Mouse (Mus musculus) G1E (cell line): Measurements from ENCODE around the gene Ptrh2. TPM values are rescaled to one million over a fixed set of nuclear protein-coding genes. Genes with fewer than 3 reads are reported as not detected.

Experiments used
- ATAC-seq: 2 replicates; pipeline ENCODE4 v1.8.0; 2016; ENCODE audit warnings: mild to moderate bottlenecking; ENCODE audit not compliant: insufficient number of reproducible peaks, poor library complexity, low FRiP score, severe bottlenecking; ENCODE audit errors: extremely low read depth
- DNase-seq: peaks from one replicate; pipeline ENCODE4 v3.0.0; 2012; ENCODE audit warnings: low spot score
- H3K27me3 ChIP-seq: 2 replicates; pipeline ENCODE4 v1.6.1; 2012; ENCODE audit warnings: mild to moderate bottlenecking, low read length, inconsistent platforms; ENCODE audit not compliant: insufficient read depth
- H3K36me3 ChIP-seq: replicated peaks from 2 replicates; pipeline ENCODE3; 2012; ENCODE audit warnings: mild to moderate bottlenecking, inconsistent platforms
- H3K4me1 ChIP-seq: 2 replicates; pipeline ENCODE4 v1.6.1; 2012; ENCODE audit warnings: low read depth, low read length, inconsistent platforms, mixed read lengths; ENCODE audit not compliant: insufficient read depth
- H3K4me3 ChIP-seq: 2 replicates; pipeline ENCODE4 v1.5.1; 2012; ENCODE audit warnings: low read depth, mild to moderate bottlenecking, inconsistent platforms, low read length, moderate library complexity, mixed read lengths
- H3K9me3 ChIP-seq: replicated peaks from 2 replicates; pipeline ENCODE4 v1.6.1; 2012; ENCODE audit warnings: inconsistent platforms
- CTCF ChIP-seq: IDR thresholded peaks from 2 replicates; pipeline ENCODE4 v1.5.1; 2012; ENCODE audit warnings: low read depth, low read length, inconsistent platforms, mixed read lengths
- GATA1 ChIP-seq: IDR thresholded peaks from 2 replicates; pipeline ENCODE4 v1.6.1; 2012; ENCODE audit warnings: borderline replicate concordance, low read length, inconsistent platforms, mixed read lengths
- GATA2 ChIP-seq: IDR thresholded peaks from 2 replicates; pipeline ENCODE4 v1.6.1; 2012; ENCODE audit warnings: low read depth, low read length, inconsistent platforms, borderline replicate concordance
- POLR2AphosphoS5 ChIP-seq: IDR thresholded peaks from 2 replicates; pipeline ENCODE4 v1.6.1; 2012; ENCODE audit warnings: low read depth, low read length, inconsistent platforms; ENCODE audit not compliant: insufficient replicate concordance
- TAL1 ChIP-seq: conservative IDR thresholded peaks from 2 replicates; pipeline ENCODE4 v1.6.1; 2012; ENCODE audit warnings: low read depth, low read length, inconsistent platforms, mixed read lengths
- polyA plus RNA-seq: library from polyadenylated mRNA; stranded (reverse); fragments of >175 nt; gene quantifications from 2 replicates; pipeline ENCODE4 v1.2.3, GENCODE M21; 2012
- total RNA-seq, 2 experiments: library from RNA; stranded (forward) in 1 of 2; stranded (reverse) in 1 of 2; fragments of 200-1000 nt in 1 of 2; fragments of >200 nt in 1 of 2; fragmentation: Nextera tagmentation in 1 of 2; gene quantifications; 2 replicates each; pipeline ENCODE4 v1.2.3; 2014 to 2017

Ptrh2 gene
- 21.8 and 29.6 TPM in 2 replicates for total RNA-seq (2014; fragmentation: Nextera tagmentation)
- total RNA-seq (2017): 41.0 and 44.7 TPM in 2 replicates
- 1.2 and 1.7 TPM in 2 replicates for polyA plus RNA-seq

- peak within 1 kb of the TSS; percentile 84 for H3K4me3 ChIP-seq
- no peaks in the 10 kb centered on the region for H3K9me3 ChIP-seq
- H3K4me1 ChIP-seq: peaks cover 58% of the 10 kb centered on the region
- no peaks in the 10 kb centered on the region for H3K27me3 ChIP-seq
- peak; percentile 85 for ATAC-seq
- DNase-seq: peak; percentile 79
- no peak for TF ChIP-seq GATA2
- TF ChIP-seq CTCF: no peak
- no peak for TF ChIP-seq GATA1
- peaks cover 43% of the 10 kb centered on the region for H3K36me3 ChIP-seq
Measured at GRCm38 (mm10) chr11:86683395-86684125, at the start of gene Ptrh2, which contains the start of gene Vmp1. Ptrh2 (plus strand) TSS chr11:86683985. Vmp1 (minus strand) TSS chr11:86683836.

- no peak overlapping the region for H3K4me3 ChIP-seq
- no peaks in the 10 kb centered on the region for H3K4me1 ChIP-seq
- DNase-seq: no peak
- ATAC-seq: no peak
- peaks cover 59% of the 10 kb centered on the region for H3K36me3 ChIP-seq
- TF ChIP-seq POLR2AphosphoS5: no peak
- TF ChIP-seq GATA2: no peak
- no peak for TF ChIP-seq GATA1
- TF ChIP-seq CTCF: no peak
- no peak for TF ChIP-seq TAL1
- H3K27me3 ChIP-seq: no peaks in the 10 kb centered on the region
- no peaks in the 10 kb centered on the region for H3K9me3 ChIP-seq
Measured at GRCm38 (mm10) chr11:86634396-86634795, 49.4 kb upstream of the Ptrh2 start.

- DNase-seq (no peak), ATAC-seq (no peak)
- Histone ChIP-seq H3K4me1 (no peaks in the 10 kb centered on the region), H3K36me3 (peaks cover 62% of the 10 kb centered on the region), H3K9me3 (no peaks in the 10 kb centered on the region), H3K27me3 (no peaks in the 10 kb centered on the region), H3K4me3 (no peak overlapping the region)
- TF ChIP-seq POLR2AphosphoS5 (no peak), GATA2 (no peak), CTCF (no peak)
Measured at GRCm38 (mm10) chr11:86637697-86638096, 46.1 kb upstream of the Ptrh2 start.

- H3K4me1 ChIP-seq: no peaks in the 10 kb centered on the region
- H3K4me3 ChIP-seq: no peak overlapping the region
- H3K27me3 ChIP-seq: no peaks in the 10 kb centered on the region
- peaks cover 64% of the 10 kb centered on the region for H3K36me3 ChIP-seq
- no peak for DNase-seq
- ATAC-seq: no peak
- H3K9me3 ChIP-seq: no peaks in the 10 kb centered on the region
- TF ChIP-seq POLR2AphosphoS5: no peak
- TF ChIP-seq GATA1: no peak
- no peak for TF ChIP-seq TAL1
- no peak for TF ChIP-seq GATA2
- no peak for TF ChIP-seq CTCF
Measured at GRCm38 (mm10) chr11:86641714-86642113, 42.1 kb upstream of the Ptrh2 start.

- H3K4me3 ChIP-seq: no peak overlapping the region
- TF ChIP-seq GATA2 (no peak), GATA1 (no peak), POLR2AphosphoS5 (no peak), CTCF (no peak), TAL1 (no peak)
- no peak for DNase-seq
Measured at GRCm38 (mm10) chr11:86644553-86644952, 39.2 kb upstream of the Ptrh2 start.

GRCm38 (mm10) chr11:86646136-86646834 lies 37.5 kb upstream of the Ptrh2 start:
- H3K4me3 ChIP-seq: no peak overlapping the region

More at GRCm38 (mm10) chr11:86644553-86644952, 39.2 kb upstream of the Ptrh2 start:
- H3K9me3 ChIP-seq: no peaks in the 10 kb centered on the region
- no peak for ATAC-seq
- H3K27me3 ChIP-seq: no peaks in the 10 kb centered on the region
- peaks cover 73% of the 10 kb centered on the region for H3K36me3 ChIP-seq
- H3K4me1 ChIP-seq: 0 out of 2 replicates have a peak, but pooled peaks cover 3% of the 10 kb centered on the region

More at GRCm38 (mm10) chr11:86646136-86646834, 37.5 kb upstream of the Ptrh2 start:
- no peak for TF ChIP-seq POLR2AphosphoS5
- no peak for TF ChIP-seq GATA1
- TF ChIP-seq GATA2: no peak
- no peak for TF ChIP-seq TAL1
- TF ChIP-seq CTCF: no peak
- DNase-seq (no peak), ATAC-seq (no peak)
- Histone ChIP-seq H3K9me3 (no peaks in the 10 kb centered on the region), H3K27me3 (no peaks in the 10 kb centered on the region), H3K4me1 (0 out of 2 replicates have a peak, but pooled peaks cover 3% of the 10 kb centered on the region), H3K36me3 (peaks cover 70% of the 10 kb centered on the region)
